Mouse (Mus musculus) 3T3-L1 (cell line): ENCODE measurements around the gene Helq.

Experiments
- DNase-seq: peaks from one replicate; pipeline ENCODE4 v3.0.0-alpha.2; 2015; ENCODE audit warnings: low read depth, low spot score

Helq gene

DNA sequence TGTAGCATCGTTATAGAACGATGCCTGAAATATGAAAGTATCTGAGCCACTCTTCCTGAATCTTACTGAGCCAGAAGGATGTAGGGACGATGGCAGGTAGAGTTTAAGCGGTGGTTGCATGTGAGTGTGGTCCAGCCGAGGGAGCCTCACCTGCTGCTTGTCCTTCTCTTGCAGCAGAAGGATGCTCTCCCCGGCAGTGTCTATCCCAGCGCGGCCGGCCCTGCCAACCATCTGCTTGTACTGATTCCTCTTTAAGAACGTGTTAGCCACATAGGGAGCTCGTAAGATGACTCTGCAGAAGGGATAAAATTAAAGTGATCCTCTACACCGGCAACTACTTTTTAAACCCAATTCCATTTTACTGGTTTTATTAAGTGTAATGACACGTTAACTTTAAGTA is 19.4 kb downstream of the Helq start:
- no peak for DNase-seq

DNA sequence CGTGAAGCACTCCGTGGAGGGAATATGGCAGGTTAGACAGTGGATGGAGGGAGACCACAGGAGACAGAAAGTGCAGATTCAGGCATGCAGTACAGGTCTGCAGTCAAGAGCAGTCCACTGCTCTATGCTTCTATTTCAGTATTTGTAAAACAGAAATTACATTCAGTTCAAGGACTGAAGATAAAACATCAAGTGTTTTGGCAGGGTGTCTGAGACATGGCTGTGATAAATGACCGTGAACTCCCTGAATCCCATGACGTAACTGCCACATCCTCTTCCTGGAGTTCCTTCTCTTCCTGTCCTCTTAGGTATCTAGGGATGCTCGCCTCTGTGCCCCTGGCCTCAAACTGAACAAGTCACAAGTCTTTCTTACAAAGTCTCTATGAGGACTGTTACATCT is 21.5 kb downstream of the Helq start:
- DNase-seq: no peak

DNA sequence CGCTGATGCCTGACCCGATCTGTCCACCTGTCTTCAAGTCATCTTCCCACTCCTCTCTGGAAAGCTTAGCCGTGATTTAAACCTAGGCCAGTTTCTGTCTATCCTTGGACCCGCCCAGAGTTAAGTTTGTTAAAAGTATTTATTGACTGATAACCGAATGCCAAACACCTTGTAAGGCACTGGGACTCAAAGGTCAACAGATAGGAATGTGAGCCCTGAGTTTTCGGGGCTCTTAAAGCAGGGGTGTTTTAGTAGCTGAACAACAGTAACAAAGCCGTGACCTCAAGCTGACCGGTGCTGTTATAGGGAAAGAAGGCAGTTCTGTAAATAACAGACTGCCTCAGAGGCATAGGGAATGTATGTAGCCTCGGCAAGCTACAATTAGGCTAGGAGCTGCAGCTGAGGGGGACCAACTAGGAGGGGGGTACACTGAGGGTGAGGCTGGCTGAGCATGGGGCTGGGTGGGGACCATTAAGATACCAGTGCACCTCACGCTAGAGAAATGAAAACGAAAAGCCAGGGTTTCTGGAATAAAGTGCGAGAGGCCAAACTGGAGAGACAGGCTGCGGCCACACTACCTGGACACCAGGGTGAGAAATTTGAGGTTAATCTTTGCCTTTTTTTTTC is 22.5 kb downstream of the Helq start:
- no peak for DNase-seq

DNA sequence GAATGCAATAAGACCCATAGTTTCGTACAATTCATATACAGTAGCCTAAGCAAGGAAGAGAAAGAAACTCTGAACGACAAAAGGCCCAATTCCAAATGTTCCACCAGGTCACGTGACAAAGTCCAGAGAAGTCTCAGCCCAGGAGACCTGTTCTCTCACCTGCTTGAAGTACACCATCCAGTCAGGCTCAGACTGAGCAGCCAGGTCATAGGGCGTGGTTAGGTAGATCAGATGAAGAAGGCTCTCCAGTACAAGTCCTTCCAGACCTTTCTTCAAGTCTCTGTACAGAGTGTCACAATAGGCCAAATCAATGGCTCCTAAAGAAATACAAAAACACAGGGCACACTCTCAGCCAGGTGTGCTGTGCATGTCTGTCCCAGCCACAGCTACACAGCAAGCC is 26.8 kb downstream of the Helq start:
- no peak for DNase-seq

DNA sequence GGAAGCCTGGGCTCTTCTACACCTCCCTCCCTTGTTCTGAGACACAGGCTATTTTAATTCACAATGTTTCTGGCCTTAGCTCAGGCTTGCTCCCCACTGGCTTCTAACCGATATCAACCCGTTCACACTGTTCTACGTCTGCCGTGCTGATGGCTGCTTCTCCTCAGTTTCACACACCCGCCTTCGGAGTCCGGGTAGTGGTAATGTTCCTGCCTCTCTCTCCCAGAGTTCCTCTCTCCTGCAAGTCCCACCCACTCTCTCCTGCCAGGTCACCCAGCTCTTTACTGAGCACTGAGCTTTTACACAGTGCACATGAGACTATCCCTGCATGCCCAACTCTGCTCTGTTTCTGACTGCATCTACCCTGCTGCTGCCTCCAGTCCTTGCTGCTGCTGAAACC is 32.4 kb downstream of the Helq start:
- no peak for DNase-seq

DNA sequence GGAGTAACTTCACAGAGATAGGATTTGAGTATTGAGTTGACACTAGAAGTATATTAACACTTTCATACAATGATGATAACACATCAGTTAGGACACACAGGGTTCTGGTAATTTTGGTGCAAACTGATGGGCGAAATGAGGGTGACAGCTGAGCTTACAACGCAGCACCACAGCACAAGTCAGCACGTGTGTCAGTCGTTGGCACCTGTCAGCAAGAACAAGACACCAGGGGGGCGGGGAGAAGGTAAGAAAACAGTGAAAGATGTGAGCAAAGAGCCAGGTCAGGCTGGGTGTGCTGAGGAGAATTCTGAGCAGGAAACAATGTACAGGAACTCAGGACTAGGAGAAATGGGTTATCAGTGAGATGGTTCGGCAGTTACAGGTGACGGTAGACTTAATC is 36.7 kb downstream of the Helq start:
- DNase-seq: no peak

DNA sequence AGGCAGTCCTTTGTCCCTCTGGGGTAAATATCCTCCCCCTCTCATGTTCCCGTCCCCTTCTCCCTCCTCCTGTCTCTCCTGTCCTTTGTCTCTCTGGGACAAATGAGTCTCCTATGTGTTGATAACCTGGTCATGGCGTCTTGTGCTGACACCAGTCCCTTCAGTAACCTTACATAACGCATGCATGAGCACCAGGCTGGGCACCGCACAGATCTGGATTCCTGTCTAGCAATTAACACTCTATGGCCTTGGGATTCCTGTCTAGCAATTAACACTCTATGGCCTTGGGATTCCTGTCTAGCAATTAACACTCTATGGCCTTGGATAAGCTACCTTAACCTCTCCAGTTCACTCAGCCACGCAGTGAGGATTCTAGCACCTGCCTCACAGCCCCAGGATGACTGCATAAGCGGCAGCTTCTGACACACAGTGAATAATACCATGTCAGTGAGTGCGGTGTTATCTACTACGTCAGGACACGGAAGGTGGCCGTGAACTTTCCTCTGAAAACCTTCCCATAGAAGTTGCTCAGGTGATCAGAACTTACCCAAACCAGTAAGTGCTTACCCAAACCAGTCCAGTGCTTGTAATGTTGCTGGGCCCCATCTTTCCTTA is 38.2 kb downstream of the Helq start:
- DNase-seq: no peak

DNA sequence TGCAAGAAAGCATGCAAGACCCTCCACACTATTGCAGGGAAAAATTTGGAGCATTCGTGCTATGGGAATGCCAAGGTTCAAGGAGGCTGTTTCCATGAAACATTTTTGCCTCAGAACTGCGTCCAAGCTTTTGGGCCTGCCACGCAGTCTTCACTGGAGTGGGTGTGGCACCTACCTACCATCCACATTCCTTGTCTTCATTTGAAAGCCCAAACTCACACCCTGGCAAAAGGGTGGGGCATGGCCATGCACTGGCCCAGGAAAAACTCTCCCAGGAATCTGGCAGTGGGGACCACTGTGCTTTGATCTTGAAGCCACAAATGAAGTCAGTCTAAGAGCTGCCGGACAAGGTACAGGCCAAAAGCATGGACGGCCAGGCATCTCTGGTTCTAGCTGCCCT is 40.3 kb downstream of the Helq start:
- no peak for DNase-seq

DNA sequence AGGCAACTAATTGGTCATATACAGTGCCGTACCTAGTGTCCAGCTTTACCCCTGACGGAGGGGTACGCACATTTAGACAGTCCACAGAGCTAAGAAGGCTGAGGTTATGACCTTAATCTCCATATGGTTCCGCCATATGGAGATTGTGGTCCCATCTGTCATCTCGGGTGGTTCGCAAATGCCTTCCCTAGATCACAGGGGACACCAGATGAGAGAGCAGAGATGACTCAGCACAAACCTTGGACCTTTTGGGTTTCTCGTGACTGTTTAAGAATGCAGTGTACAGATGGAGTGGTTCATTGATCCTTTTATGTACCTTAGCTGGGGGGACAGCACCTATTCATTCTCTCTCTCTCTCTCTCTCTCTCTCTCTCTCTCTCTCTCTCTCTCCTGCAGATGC is 45.0 kb downstream of the Helq start:
- peak; percentile 13 for DNase-seq

DNA sequence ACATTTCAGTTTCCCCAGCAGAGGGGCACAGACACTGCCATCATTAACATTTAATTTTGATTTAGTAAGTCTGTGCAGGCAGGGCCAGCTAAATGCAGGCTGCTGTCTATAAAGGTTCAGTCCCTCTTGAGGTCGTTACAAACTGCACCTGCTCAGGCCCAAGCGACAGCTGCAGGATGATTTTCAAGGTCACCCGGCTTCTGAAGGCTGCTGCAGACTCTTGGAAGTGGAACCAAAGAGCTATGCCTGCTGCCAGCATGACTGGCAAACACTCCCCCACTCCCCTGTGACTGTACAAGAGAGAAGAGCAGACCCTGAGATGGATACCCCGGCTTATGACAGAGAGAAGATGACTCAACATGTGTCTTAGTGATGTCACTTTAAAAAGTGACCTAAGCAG is 46.7 kb downstream of the Helq start:
- no peak for DNase-seq

DNA sequence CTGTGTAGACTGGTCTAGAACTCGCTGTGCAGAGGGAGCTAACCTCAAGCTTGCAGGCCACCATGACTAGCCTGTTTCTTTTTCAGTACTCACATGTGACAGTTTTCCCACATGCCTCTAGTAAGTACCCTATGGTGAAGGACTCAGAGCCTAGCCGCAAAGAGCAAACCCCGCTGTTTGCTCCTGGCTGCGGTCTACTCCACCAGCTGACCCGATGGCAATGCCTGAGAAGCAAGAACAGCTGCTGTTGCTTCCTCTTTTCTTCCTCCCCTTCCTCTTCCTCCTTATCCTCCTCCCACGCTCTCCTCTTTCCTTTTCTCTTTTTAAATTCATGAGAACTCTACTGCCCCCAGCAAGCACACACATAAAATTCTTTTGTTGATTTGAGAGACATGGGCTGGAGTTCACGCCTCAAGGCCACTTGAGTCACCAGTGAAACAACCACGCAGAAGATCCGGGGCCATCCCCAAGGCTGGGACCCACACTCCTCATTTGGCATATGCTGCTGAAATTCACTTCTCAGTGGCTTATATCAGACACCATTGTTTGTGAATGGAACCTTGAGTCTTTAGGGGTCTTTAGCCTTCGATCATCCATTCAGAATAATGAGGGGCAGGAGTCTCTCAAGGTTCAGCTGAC is 47.7 kb downstream of the Helq start:
- DNase-seq: no peak

DNA sequence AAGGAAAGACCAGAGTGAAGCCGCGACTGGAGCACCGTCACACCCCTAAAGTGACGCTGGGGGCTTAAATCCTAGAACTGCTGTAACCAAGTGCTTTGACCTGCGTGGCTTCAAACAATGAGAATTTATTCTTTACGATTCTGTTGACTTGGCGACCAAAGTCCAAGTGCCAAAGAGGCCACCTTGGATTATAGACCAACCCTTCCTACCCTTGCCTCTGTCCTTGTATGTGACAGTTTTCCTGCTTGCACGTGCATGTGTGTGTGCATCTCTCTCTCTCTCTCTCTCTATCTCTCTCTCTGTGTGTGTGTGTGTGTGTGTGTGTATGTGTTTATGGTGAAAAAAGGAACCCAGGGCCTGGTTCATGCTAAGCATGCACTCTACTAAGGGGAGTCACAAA is 59.6 kb downstream of the Helq start:
- DNase-seq: no peak

DNA sequence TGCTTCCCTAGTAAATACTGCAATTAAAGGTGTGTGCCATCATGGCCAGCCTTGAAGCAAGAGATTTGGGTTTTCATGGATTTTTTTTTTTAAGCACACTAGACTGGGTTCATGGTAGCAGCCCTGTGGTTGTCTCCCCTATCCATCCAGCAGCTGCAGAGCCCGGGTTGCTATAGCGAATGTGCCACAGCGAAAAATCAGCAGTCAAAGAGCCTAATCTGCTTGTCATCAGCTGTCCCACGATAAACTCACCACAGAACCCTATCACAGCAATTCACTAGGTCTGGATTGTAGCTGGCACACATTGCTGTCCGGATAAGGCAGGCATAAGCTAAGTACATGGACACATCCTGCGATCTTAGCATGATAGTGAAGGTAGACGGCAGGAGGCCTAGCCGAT is 61.5 kb downstream of the Helq start:
- DNase-seq: no peak

DNA sequence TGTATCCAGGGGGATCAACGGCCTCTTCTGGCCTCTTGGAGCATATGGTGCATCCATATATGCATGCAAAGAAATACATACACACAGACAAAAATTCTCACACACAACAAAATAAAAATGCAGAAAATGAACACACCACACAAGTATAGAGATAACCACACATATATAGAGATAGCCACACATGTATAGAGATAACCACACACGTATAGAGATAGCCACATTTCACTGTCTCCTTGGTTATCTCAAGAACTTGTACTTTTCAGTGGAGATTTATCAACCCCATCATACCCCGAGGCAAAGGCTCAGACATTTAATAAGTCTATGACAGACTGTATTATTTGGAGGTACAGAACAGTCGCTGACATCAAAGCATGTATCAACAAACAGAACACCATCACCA is 63.9 kb downstream of the Helq start:
- no peak for DNase-seq

DNA sequence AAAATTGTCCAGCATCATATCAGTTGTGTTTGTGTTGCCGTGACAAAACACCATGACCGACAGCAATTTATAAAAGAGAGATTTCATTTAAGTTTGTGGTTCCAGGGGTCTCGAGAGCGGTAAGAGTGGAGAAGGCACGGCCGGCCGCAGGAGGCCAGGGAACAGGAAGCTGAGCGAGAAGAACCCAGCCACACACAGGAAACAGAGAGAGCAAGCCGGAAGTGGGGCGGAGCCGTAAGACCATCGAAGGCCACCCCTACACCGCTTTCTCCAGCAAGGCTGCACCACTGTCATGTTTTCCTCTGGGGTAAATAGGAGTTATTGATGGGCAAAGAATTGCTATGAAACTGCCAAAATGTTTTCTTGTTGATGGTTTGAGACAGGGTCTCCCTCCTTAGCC is 69.6 kb downstream of the Helq start:
- no peak for DNase-seq

DNA sequence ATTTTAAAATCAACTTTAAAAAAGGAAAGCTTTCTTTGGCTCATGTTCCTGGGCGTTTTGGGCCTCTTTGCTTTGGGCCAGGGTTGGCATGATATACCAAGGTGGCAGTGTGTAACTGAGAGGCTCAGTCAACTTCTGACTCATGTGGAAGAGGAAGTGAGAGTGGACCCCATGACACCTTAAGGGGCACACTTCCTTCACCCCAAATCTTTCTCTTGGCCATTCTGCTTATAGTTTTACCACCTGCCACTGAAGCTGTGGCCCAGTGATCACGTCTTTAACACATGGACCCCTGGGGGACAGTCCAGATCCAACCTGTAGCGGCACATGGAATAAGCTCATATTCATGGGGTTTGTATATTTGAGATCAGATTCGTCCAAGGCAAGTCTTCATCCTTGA is 72.4 kb downstream of the Helq start:
- no peak for DNase-seq

DNA sequence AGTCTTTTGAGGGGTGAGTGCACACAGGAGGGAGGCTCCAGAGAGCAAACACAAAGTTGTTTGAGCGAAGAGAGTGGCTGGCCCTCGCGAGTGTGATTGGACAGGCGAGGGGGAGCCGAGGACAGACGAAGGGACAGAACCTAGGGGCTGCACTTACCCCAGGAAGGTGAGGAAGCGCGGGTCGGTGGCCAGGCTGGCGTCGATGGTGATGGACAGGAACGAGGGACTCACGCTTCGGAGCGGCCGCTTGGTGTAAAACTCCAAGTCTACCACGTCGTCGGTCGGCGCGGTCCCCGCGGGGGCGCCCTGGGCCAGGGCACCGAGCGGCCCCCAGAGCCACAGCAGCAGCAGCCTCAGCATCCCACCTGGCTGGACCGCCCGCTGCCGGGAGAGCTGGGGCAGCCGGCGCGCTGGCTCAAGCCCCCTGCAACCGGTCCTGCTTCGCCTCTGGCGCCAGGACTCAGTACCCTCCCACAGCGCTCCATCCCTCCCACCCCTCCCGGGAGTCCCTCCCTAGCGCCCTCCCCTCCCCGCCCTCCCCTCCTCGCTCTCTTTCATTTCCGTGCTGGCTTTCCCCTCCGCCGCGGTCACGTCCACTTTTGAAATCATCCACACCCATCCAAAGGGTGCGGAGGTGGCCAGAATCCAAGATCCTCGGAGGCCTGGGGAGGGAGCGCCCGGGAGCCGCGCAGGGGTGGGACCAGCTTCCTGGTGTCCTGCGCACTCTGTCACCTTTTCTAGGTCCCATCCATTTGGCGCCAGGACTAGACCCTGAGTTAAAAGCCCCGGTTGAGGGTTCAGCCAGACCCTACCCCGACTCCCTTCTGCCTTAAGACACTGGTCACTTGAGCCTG is 78.9 kb downstream of the Helq start, which contains the start of gene Hpse:
Gene Hpse, minus strand, starts transcription at position 482 of the 854 bp plus-strand sequence.
- no peak for DNase-seq

DNA sequence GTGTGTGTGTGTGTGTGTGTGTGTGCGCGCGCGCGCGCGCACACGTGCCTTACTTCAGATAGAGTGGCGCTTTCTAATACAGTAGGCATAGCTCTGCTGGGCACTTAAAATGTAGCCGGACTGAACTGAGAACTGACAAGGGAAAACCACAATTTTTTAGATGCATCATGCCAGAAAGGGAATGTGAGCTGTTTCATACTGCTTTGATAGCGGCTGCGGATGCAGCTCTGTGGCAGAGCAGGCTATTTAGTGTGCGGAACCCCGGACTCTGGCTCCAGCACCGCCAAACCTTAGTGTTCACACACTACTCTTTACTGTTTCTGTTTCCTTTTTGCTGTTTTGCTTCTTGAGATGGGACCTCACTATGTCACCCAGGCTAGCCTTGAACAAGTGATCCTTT is 81.6 kb downstream of the Helq start:
- no peak for DNase-seq
